Mouse (Mus musculus): ENCODE measurements around the gene Mcm7. TPM values are rescaled to one million over a fixed set of nuclear protein-coding genes. Genes with fewer than 3 reads are reported as not detected.
"Not testable (repeated sequence)": the region's sequence is repeated elsewhere in the genome, so short reads cannot be mapped to it uniquely, and the experiment has no call there.

The Mcm7 gene
- 211 and 225 TPM in 2 replicates for polyA plus RNA-seq (2015; fragmentation: Nextera tagmentation; extraction: Ambion mirVana)

- H3K9me3 ChIP-seq (replicated peaks) = no peaks in the 10 kb centered on the region
- H3K27me3 ChIP-seq = no peaks in the 10 kb centered on the region
- peaks cover 65% of the 10 kb centered on the region for H3K36me3 ChIP-seq
- H3K4me3 ChIP-seq (replicated peaks) = peak within 1 kb of the TSS; percentile 72
- WGBS = under 1% methylated on average over 54 of the region's 54 CpGs
- H3K9ac ChIP-seq = peak within 1 kb of the TSS; percentile 72
- peak; percentile 93 for ATAC-seq (replicated peaks; ENCODE audit: low FRiP score)
- peak within 1 kb of the TSS; percentile 78 for H3K4me2 ChIP-seq
- H3K27ac ChIP-seq = peak within 1 kb of the TSS; percentile 96
- H3K4me1 ChIP-seq = peaks cover 30% of the 10 kb centered on the region
Measured at GRCm38 (mm10) chr5:138171695-138172491, at the start of gene Mcm7, which contains the start of gene Ap4m1. Gene Mcm7 (minus strand): TSS chr5:138172422. Gene Ap4m1 (plus strand): TSS chr5:138172002.

DNA sequence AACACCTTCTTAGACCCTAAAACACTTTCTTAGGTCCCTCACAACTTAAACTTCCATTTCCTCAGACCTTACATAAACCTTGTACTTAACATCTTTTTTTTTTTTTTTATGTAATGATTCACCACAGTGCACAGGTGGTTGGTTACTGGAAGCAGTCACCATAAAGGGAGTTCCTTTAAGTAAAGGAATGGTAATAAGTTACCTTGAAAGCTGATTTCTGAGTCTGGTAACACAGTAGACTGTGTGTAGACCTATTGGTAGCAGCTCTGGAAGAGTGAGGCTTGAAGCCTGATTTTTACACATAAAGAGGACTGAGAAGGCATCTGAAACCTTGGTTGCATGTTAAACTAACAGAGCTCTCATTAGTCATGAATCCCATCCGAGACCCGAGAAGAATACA, 47.6 kb upstream of the Mcm7 start:
- H3K9me3 ChIP-seq (replicated peaks) = peaks cover 16% of the 10 kb centered on the region
- H3K27ac ChIP-seq = peak overlapping the region; percentile 87

GRCm38 (mm10) chr5:138216632-138217031, 44.4 kb upstream of the Mcm7 start:
- not testable (repeated sequence) for H3K36me3 ChIP-seq; H3K27me3 ChIP-seq; H3K4me2 ChIP-seq; H3K9ac ChIP-seq; H3K4me3 ChIP-seq (replicated peaks); H3K4me1 ChIP-seq; ATAC-seq (replicated peaks; ENCODE audit: low FRiP score); H3K27ac ChIP-seq
- peaks cover 22% of the 10 kb centered on the region for H3K9me3 ChIP-seq (replicated peaks)
- WGBS = 94% methylated on average over 13 of the region's 13 CpGs

More for the DNA sequence above, 47.6 kb upstream of the Mcm7 start:
- no peaks in the 10 kb centered on the region for H3K36me3 ChIP-seq
- peaks cover 5% of the 10 kb centered on the region; the same call in 1 of the 2 replicates for H3K4me1 ChIP-seq
- peak; percentile 54; the same call in 1 of the 2 replicates for ATAC-seq (replicated peaks; ENCODE audit: low FRiP score)
- WGBS = 25% methylated on average over 2 of the region's 2 CpGs
- H3K27me3 ChIP-seq = no peaks in the 10 kb centered on the region
- no peak overlapping the region for H3K4me3 ChIP-seq (replicated peaks)
- no peak overlapping the region for H3K9ac ChIP-seq
- H3K4me2 ChIP-seq = no peak overlapping the region

GRCm38 (mm10) chr5:138207873-138208272, 35.7 kb upstream of the Mcm7 start:
- Histone ChIP-seq H3K9me3 (replicated peaks) (peaks cover 6% of the 10 kb centered on the region), H3K4me3 (replicated peaks) (no peak overlapping the region), H3K36me3 (no peaks in the 10 kb centered on the region), H3K4me1 (no peaks in the 10 kb centered on the region), H3K27me3 (no peaks in the 10 kb centered on the region), H3K9ac (no peak overlapping the region), H3K27ac (no peak overlapping the region), H3K4me2 (no peak overlapping the region)
- no peak for ATAC-seq (replicated peaks; ENCODE audit: low FRiP score)
- WGBS = 76% methylated on average over 4 of the region's 4 CpGs

DNA sequence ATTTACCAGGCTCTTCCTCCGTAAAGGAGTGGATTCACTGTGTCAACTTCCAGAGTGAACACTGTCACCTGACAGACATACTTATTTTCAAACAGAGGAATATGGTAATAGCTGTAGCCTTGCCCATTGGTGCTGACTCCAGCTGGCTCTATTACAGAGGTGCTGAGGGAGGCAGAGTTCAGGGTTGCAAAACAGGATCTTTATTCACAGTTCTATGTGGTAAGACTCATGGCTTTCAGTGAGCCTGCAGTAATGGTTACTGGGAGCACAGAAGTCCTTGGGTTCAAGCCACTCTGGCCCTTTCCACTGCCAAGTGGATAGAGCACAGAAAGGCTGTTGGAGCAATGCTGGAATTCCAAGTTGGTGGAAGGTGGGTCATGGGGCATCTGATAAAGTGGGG, 35.0 kb upstream of the Mcm7 start:
- no peak for ATAC-seq (replicated peaks; ENCODE audit: low FRiP score)
- H3K9ac ChIP-seq = no peak overlapping the region

DNA sequence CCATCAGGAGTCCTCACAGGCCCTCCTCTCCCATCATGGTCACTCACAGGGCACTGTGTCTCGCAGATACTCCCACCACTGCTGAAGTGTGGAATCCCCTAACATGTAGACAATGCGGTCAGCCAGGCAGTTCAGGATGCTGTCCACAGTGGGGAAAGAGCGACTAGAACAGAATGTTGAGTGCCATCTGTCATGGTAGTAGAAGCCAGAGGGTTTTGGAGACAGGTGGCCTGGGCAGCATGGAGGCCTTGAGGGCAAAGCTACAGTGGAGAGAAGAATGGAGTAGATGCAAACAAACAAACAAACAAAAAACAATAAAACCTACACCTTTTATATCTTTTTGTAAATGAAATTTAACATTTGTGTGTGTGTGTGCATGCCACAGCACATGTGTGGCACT, 29.9 kb upstream of the Mcm7 start:
- no peak overlapping the region for H3K4me3 ChIP-seq (replicated peaks)
- H3K9me3 ChIP-seq (replicated peaks) = peaks cover 6% of the 10 kb centered on the region
- H3K4me1 ChIP-seq = no peaks in the 10 kb centered on the region
- no peaks in the 10 kb centered on the region for H3K36me3 ChIP-seq
- 88% methylated on average over 3 of the region's 3 CpGs for WGBS
- no peak for ATAC-seq (replicated peaks; ENCODE audit: low FRiP score)
- H3K4me2 ChIP-seq = no peak overlapping the region
- no peak overlapping the region for H3K9ac ChIP-seq
- no peaks in the 10 kb centered on the region for H3K27me3 ChIP-seq
- H3K27ac ChIP-seq = no peak overlapping the region

More for the DNA sequence above, 35.0 kb upstream of the Mcm7 start:
- no peaks in the 10 kb centered on the region for H3K36me3 ChIP-seq
- no peak overlapping the region for H3K4me3 ChIP-seq (replicated peaks)
- H3K4me1 ChIP-seq = no peaks in the 10 kb centered on the region
- WGBS = 86% methylated on average over 1 of the region's 1 CpGs
- H3K27me3 ChIP-seq = no peaks in the 10 kb centered on the region
- H3K4me2 ChIP-seq = no peak overlapping the region
- peaks cover 6% of the 10 kb centered on the region for H3K9me3 ChIP-seq (replicated peaks)
- H3K27ac ChIP-seq = no peak overlapping the region

DNA sequence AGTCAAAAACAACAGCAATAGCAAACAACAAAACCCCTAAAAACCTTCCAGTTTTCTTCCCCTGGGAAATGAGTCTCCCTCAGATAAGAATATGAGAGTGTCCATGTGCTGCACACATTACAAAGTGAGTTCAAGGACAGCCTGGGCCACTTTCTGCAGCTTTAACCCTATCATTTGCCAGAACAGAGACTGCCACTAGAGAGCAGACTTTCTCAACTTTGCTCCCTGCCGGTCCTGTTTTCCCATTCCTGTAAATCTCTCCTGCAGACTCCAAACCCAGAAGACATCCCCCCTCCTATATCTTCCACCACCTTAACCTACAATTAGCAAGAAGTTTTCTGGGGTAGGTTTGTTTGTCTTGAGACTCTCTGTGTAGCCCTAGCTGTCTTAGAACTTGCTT, 27.4 kb upstream of the Mcm7 start:
- no peak overlapping the region for H3K27ac ChIP-seq
- H3K27me3 ChIP-seq = no peaks in the 10 kb centered on the region
- no peak for ATAC-seq (replicated peaks; ENCODE audit: low FRiP score)
- H3K9me3 ChIP-seq (replicated peaks) = peaks cover 3% of the 10 kb centered on the region; the same call in 1 of the 2 replicates
- peaks cover 10% of the 10 kb centered on the region for H3K4me1 ChIP-seq
- no peak overlapping the region for H3K4me2 ChIP-seq
- H3K36me3 ChIP-seq = no peaks in the 10 kb centered on the region
- 12% methylated on average over 1 of the region's 1 CpGs for WGBS
- H3K4me3 ChIP-seq (replicated peaks) = no peak overlapping the region
- H3K9ac ChIP-seq = no peak overlapping the region

DNA sequence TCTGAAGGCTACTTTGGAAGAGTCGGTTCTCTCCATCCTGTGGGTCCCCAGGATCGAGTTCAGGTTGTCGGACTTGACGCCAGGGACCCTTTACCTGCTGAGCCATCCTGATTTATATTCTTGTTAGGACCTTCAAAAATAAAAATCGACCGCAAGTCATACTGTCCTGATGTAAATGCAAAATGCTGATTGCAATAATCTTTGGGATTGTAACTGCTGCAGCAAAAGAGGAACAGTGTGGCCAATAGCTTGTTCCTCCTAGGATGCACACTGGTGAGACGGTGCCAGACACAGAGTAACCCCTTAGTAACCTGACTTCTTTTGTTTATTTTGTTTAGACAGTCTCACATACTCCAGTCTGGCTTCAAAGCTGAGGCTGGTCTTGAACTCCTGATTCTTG, 23.2 kb upstream of the Mcm7 start:
- Histone ChIP-seq H3K9ac (no peak overlapping the region; the same call in 1 of the 2 replicates), H3K4me2 (peak overlapping the region; percentile 94), H3K4me1 (peaks cover 10% of the 10 kb centered on the region), H3K27me3 (no peaks in the 10 kb centered on the region), H3K27ac (0 out of 2 replicates have a peak overlapping the region, but pooled peaks have one; percentile 82), H3K4me3 (replicated peaks) (peak overlapping the region; percentile 62), H3K36me3 (peaks cover 22% of the 10 kb centered on the region), H3K9me3 (replicated peaks) (no peaks in the 10 kb centered on the region)
- 68% methylated on average over 7 of the region's 7 CpGs for WGBS
- ATAC-seq (replicated peaks; ENCODE audit: low FRiP score) = no peak

- Histone ChIP-seq H3K9me3 (replicated peaks) (no peaks in the 10 kb centered on the region), H3K27me3 (no peaks in the 10 kb centered on the region), H3K4me2 (peak overlapping the region; percentile 94), H3K4me3 (replicated peaks) (peak overlapping the region; percentile 62), H3K27ac (peak overlapping the region; percentile 82), H3K9ac (peak overlapping the region; percentile 70), H3K4me1 (peaks cover 10% of the 10 kb centered on the region), H3K36me3 (peaks cover 28% of the 10 kb centered on the region)
- ATAC-seq (replicated peaks; ENCODE audit: low FRiP score) = peak; percentile 74
- under 1% methylated on average over 29 of the region's 29 CpGs for WGBS
Measured at GRCm38 (mm10) chr5:138194755-138195345, 22.6 kb upstream of the Mcm7 start.

DNA sequence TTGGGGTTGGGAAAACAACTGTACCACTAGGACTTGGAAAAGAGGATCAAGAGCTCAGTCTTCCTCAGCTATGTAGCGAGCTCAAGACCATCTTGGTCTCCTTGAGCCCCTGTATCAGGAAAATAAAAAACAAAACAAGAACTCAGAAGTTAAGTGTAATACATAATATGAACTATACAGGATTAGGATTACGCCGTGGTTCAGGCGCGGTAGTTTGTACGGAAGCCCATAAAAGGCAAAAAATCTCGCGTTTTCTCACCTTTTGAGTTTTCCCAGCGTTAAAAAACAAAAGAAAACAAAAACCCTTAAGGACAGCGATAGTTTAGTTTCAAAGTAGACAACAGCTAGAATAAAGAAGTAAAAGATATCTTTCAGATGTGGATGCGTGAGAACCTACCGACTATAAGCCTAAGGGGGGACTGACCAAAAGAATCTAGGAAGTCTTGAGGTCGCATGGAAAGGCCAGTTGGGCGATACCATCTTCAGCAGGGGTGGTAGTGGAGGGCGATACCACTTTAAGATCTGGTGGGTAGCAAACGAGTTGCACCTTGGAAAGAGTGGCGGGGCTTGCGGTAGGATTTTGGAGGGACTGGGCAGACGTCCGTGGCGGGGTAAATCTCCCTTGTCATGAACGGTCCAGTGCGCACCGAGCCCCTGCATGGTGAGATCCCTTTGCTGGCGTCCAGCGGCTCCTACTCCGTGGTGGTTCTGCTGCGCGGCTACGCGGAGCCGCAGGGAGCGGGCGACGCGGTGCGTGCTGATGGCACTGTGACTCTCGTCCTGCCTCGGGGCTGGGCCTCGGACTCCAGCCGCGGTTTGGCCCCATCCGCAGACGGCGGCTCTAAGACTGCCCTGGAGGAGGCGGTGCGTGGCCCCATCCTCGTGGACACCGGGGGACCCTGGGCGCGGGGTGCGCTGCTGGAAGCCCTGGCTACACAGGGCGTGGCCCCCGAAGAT, 21.8 kb upstream of the Mcm7 start, which contains the start of gene Mblac1:
Gene Mblac1, plus strand, starts transcription at position 544 of the 957 bp plus-strand sequence.
- WGBS = 7% methylated on average over 54 of the region's 54 CpGs
- H3K27me3 ChIP-seq = no peaks in the 10 kb centered on the region
- H3K9me3 ChIP-seq (replicated peaks) = no peaks in the 10 kb centered on the region
- H3K4me2 ChIP-seq = peak within 1 kb of the TSS; percentile 94
- peak within 1 kb of the TSS; percentile 82 for H3K27ac ChIP-seq
- H3K4me3 ChIP-seq (replicated peaks) = peak within 1 kb of the TSS; percentile 62
- ATAC-seq (replicated peaks; ENCODE audit: low FRiP score) = peak; percentile 90
- peak within 1 kb of the TSS; percentile 70 for H3K9ac ChIP-seq
- H3K4me1 ChIP-seq = peaks cover 10% of the 10 kb centered on the region
- peaks cover 34% of the 10 kb centered on the region for H3K36me3 ChIP-seq

GRCm38 (mm10) chr5:138187661-138188306, 15.6 kb upstream of the Mcm7 start:
- Histone ChIP-seq H3K9ac (peak overlapping the region; percentile 83), H3K27me3 (no peaks in the 10 kb centered on the region), H3K36me3 (peaks cover 54% of the 10 kb centered on the region), H3K4me1 (peaks cover 15% of the 10 kb centered on the region), H3K4me3 (replicated peaks) (peak overlapping the region; percentile 87), H3K9me3 (replicated peaks) (no peaks in the 10 kb centered on the region), H3K27ac (peak overlapping the region; percentile 84), H3K4me2 (peak overlapping the region; percentile 79)
- ATAC-seq (replicated peaks; ENCODE audit: low FRiP score) = peak; percentile 86
- WGBS = 1% methylated on average over 10 of the region's 10 CpGs
